Mouse (Mus musculus) CH12.LX (cell line): ENCODE data around the gene Cacng8.

Source experiments
- CHD1 ChIP-seq: IDR thresholded peaks from 2 replicates; pipeline ENCODE4 v1.6.1; 2012; ENCODE audit warnings: low read depth, low read length, improper control_type of control experiment, inconsistent platforms
- CTCF ChIP-seq, 2 experiments: IDR thresholded peaks in 1 of 2; conservative IDR thresholded peaks in 1 of 2; 2 replicates each; pipeline ENCODE4 v1.5.1; 2011 to 2012; ENCODE audit warnings: low read depth in 2 of 2, low read length in 2 of 2, improper control_type of control experiment in 1 of 2, inconsistent platforms in 1 of 2, mild to moderate bottlenecking in 1 of 2, moderate library complexity in 1 of 2
- EP300 ChIP-seq: IDR thresholded peaks from 2 replicates; pipeline ENCODE4 v1.6.1; 2011; ENCODE audit warnings: low read length, improper control_type of control experiment
- HCFC1 ChIP-seq: IDR thresholded peaks from 2 replicates; pipeline ENCODE4 v1.6.1; 2012; ENCODE audit warnings: low read depth, mild to moderate bottlenecking, inconsistent platforms, low read length, improper control_type of control experiment
- MAFK ChIP-seq: IDR thresholded peaks from 2 replicates; pipeline ENCODE4 v1.6.1; 2011; ENCODE audit warnings: low read length, improper control_type of control experiment; ENCODE audit not compliant: insufficient replicate concordance
- MAX ChIP-seq: IDR thresholded peaks from 2 replicates; pipeline ENCODE4 v1.6.1; 2011; ENCODE audit warnings: low read length, improper control_type of control experiment
- PAX5 ChIP-seq: IDR thresholded peaks from 2 replicates; pipeline ENCODE4 v1.6.1; 2012; ENCODE audit warnings: low read length, inconsistent platforms, mixed read lengths
- POLR2A ChIP-seq: IDR thresholded peaks from 2 replicates; pipeline ENCODE4 v1.6.1; 2011; ENCODE audit warnings: low read depth, mild to moderate bottlenecking, improper control_type of control experiment, low read length
- UBTF ChIP-seq: IDR thresholded peaks from 2 replicates; pipeline ENCODE4 v1.6.1; 2012; ENCODE audit warnings: low read depth, mild to moderate bottlenecking, inconsistent platforms, low read length, improper control_type of control experiment, moderate library complexity
- USF1 ChIP-seq: IDR thresholded peaks from 2 replicates; pipeline ENCODE4 v1.6.1; 2014; ENCODE audit warnings: low read depth, mild to moderate bottlenecking, inconsistent platforms, low read length, improper control_type of control experiment
- USF2 ChIP-seq: conservative IDR thresholded peaks from 2 replicates; pipeline ENCODE4 v1.6.1; 2011; ENCODE audit warnings: low read depth, low read length, improper control_type of control experiment
- ZMIZ1 ChIP-seq: IDR thresholded peaks from 2 replicates; pipeline ENCODE4 v1.6.1; 2012; ENCODE audit warnings: low read depth, mild to moderate bottlenecking, inconsistent platforms, low read length, improper control_type of control experiment

DNA sequence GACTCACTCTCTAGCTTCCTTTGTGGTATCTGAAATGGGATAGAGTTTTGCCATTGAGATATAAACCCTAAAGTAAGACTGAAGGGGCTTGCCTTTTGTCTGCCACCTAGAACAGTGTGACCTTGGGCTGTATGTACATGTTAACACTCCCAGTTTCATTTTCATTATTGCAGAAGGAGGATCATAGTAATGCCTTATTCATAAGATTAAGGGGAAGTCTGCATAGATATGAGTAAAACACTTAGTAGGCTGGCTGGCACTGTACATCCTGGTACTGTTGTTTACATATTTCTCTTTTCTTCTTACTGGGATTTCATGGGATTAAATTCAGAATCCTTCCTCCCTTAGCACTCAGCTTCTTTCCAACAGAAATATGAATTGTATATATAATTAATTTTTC, 9.5 kb downstream of the Cacng8 start:
- TF ChIP-seq UBTF (no peak), POLR2A (no peak), PAX5 (no peak), USF1 (no peak), EP300 (no peak), ZMIZ1 (no peak), MAFK (no peak), HCFC1 (no peak), CTCF (conservative IDR thresholded peaks at IDR 0.05 in 1 of 2, IDR thresholded peaks at IDR 0.05 in 1 of 2; ENCODE audit: low read depth in 2 of 2, low read length in 2 of 2) (no peak), MAX (no peak), CHD1 (no peak), USF2 (no peak)
